Mouse (Mus musculus) heart, embryonic 15.5 days (tissue): ENCODE measurements around the gene Pikfyve. TPM values are rescaled to one million over a fixed set of nuclear protein-coding genes. Genes with fewer than 3 reads are reported as not detected.

ENCODE experiments used
- ATAC-seq: fragments of 200-750 bp; cut with Nextera tagmentation; replicated peaks from 2 replicates; pipeline ENCODE4 v1.8.0; 2017; ENCODE audit warnings: low read depth, moderate TSS enrichment; ENCODE audit not compliant: insufficient number of reproducible peaks, insufficient read depth, low FRiP score
- H3K27ac ChIP-seq: fragments of 300-500 bp; sonication (generic); 2 replicates; pipeline ENCODE4 v1.5.1; 2015; ENCODE audit warnings: mild to moderate bottlenecking, inconsistent platforms
- H3K27me3 ChIP-seq: fragments of 300-500 bp; sonication (generic); 2 replicates; pipeline ENCODE4 v1.6.1; 2015; ENCODE audit warnings: inconsistent platforms
- H3K36me3 ChIP-seq: fragments of 300-500 bp; sonication (generic); 2 replicates; pipeline ENCODE4 v1.6.1; 2015; ENCODE audit warnings: mild to moderate bottlenecking, inconsistent platforms
- H3K4me1 ChIP-seq: fragments of 300-500 bp; sonication (generic); replicated peaks from 2 replicates; pipeline ENCODE4 v1.6.1; 2015; ENCODE audit warnings: inconsistent platforms
- H3K4me2 ChIP-seq: fragments of 300-500 bp; sonication (generic); 2 replicates; pipeline ENCODE4 v1.6.1; 2015; ENCODE audit warnings: inconsistent platforms, mild to moderate bottlenecking, moderate library complexity
- H3K4me3 ChIP-seq: fragments of 300-500 bp; sonication (generic); 2 replicates; pipeline ENCODE4 v1.5.1; 2015; ENCODE audit warnings: mild to moderate bottlenecking, inconsistent platforms
- H3K9ac ChIP-seq: fragments of 300-500 bp; sonication (generic); 2 replicates; pipeline ENCODE4 v1.6.1; 2015; ENCODE audit warnings: mild to moderate bottlenecking, inconsistent platforms
- H3K9me3 ChIP-seq: fragments of 300-500 bp; sonication (generic); replicated peaks from 2 replicates; pipeline ENCODE4 v1.6.1; 2016; ENCODE audit warnings: inconsistent platforms
- WGBS: fragments of 180-500 bp; shearing (Covaris S2); methylation state at CpG from one replicate; pipeline ENCODE4 v1.1.7; 2015; ENCODE audit warnings: mixed read lengths; 5-methylcytosine and 5-hydroxymethylcytosine counted together
- polyA plus RNA-seq: library from polyadenylated mRNA; unstranded; fragments of >200 nt; fragmentation: Nextera tagmentation; extraction: Ambion mirVana; gene quantifications from 2 replicates; pipeline ENCODE4 v1.2.1, GENCODE M21; 2015

Gene Pikfyve
- polyA plus RNA-seq, 1 experiment from 2014 or later = 5.0 TPM

- Histone ChIP-seq H3K4me3 (peak overlapping the region; percentile 97), H3K9ac (peak overlapping the region; percentile 46; the same call in 1 of the 2 replicates), H3K36me3 (no peaks in the 10 kb centered on the region), H3K4me1 (peaks cover 12% of the 10 kb centered on the region), H3K27me3 (no peaks in the 10 kb centered on the region), H3K9me3 (no peaks in the 10 kb centered on the region), H3K4me2 (peak overlapping the region; percentile 62), H3K27ac (peak overlapping the region; percentile 74)
- no peak for ATAC-seq
- 22% methylated on average over 12 of the region's 12 CpGs for WGBS
These were observed 818 bp upstream of the Pikfyve start for GRCm38 (mm10) chr1:65185524-65186205.

- peaks cover 12% of the 10 kb centered on the region for H3K4me1 ChIP-seq
- H3K36me3 ChIP-seq = peaks cover 9% of the 10 kb centered on the region; the same call in 1 of the 2 replicates
- H3K9me3 ChIP-seq = no peaks in the 10 kb centered on the region
- H3K4me2 ChIP-seq = peak overlapping the region; percentile 73
- H3K9ac ChIP-seq = peak overlapping the region; percentile 90
- peak overlapping the region; percentile 97 for H3K4me3 ChIP-seq
- WGBS = 0% methylated on average over 6 of the region's 6 CpGs
- H3K27ac ChIP-seq = peak overlapping the region; percentile 89
- peak; percentile 17; the same call in 1 of the 2 replicates for ATAC-seq
- H3K27me3 ChIP-seq = no peaks in the 10 kb centered on the region
These were observed 569 bp downstream of the Pikfyve start for GRCm38 (mm10) chr1:65187074-65187430.

- no peak overlapping the region for H3K4me3 ChIP-seq
- no peak overlapping the region for H3K27ac ChIP-seq
- peaks cover 9% of the 10 kb centered on the region; the same call in 1 of the 2 replicates for H3K36me3 ChIP-seq
- ATAC-seq = no peak
- no peak overlapping the region for H3K9ac ChIP-seq
- no peaks in the 10 kb centered on the region for H3K9me3 ChIP-seq
- 78% methylated on average over 4 of the region's 4 CpGs for WGBS
- H3K4me2 ChIP-seq = no peak overlapping the region
- peaks cover 12% of the 10 kb centered on the region for H3K4me1 ChIP-seq
- H3K27me3 ChIP-seq = no peaks in the 10 kb centered on the region
These were observed 3.7 kb downstream of the Pikfyve start for GRCm38 (mm10) chr1:65190172-65190571.

GRCm38 (mm10) chr1:65193226-65193625 is 6.7 kb downstream of the Pikfyve start:
- 88% methylated on average over 2 of the region's 2 CpGs for WGBS
- H3K36me3 ChIP-seq = peaks cover 16% of the 10 kb centered on the region
- no peak for ATAC-seq

GRCm38 (mm10) chr1:65198425-65198824 is 11.9 kb downstream of the Pikfyve start:
- no peak overlapping the region for H3K4me3 ChIP-seq

More at GRCm38 (mm10) chr1:65193226-65193625, 6.7 kb downstream of the Pikfyve start:
- Histone ChIP-seq H3K4me1 (no peaks in the 10 kb centered on the region), H3K9me3 (no peaks in the 10 kb centered on the region), H3K27me3 (no peaks in the 10 kb centered on the region), H3K4me2 (no peak overlapping the region), H3K4me3 (no peak overlapping the region), H3K27ac (no peak overlapping the region), H3K9ac (no peak overlapping the region)

GRCm38 (mm10) chr1:65198861-65199260 is 12.4 kb downstream of the Pikfyve start:
- ATAC-seq = no peak
- no peak overlapping the region for H3K9ac ChIP-seq
- no peak overlapping the region for H3K4me2 ChIP-seq
- WGBS = 89% methylated on average over 2 of the region's 2 CpGs
- no peak overlapping the region for H3K27ac ChIP-seq
- no peak overlapping the region for H3K4me3 ChIP-seq
- H3K4me1 ChIP-seq = no peaks in the 10 kb centered on the region
- no peaks in the 10 kb centered on the region for H3K27me3 ChIP-seq
- H3K36me3 ChIP-seq = peaks cover 13% of the 10 kb centered on the region
- H3K9me3 ChIP-seq = no peaks in the 10 kb centered on the region

More at GRCm38 (mm10) chr1:65198425-65198824, 11.9 kb downstream of the Pikfyve start:
- 69% methylated on average over 2 of the region's 2 CpGs for WGBS
- H3K27me3 ChIP-seq = no peaks in the 10 kb centered on the region
- H3K4me2 ChIP-seq = no peak overlapping the region
- no peaks in the 10 kb centered on the region for H3K9me3 ChIP-seq
- H3K27ac ChIP-seq = no peak overlapping the region
- H3K36me3 ChIP-seq = peaks cover 13% of the 10 kb centered on the region
- no peak for ATAC-seq
- no peak overlapping the region for H3K9ac ChIP-seq
- H3K4me1 ChIP-seq = no peaks in the 10 kb centered on the region

- H3K36me3 ChIP-seq = peaks cover 31% of the 10 kb centered on the region
- 86% methylated on average over 1 of the region's 1 CpGs for WGBS
These were observed 17.8 kb downstream of the Pikfyve start for GRCm38 (mm10) chr1:65204299-65204698.

GRCm38 (mm10) chr1:65213214-65213613 is 26.7 kb downstream of the Pikfyve start:
- 77% methylated on average over 2 of the region's 2 CpGs for WGBS
- Histone ChIP-seq H3K4me1 (no peaks in the 10 kb centered on the region), H3K27ac (no peak overlapping the region), H3K4me2 (no peak overlapping the region), H3K9ac (no peak overlapping the region), H3K4me3 (no peak overlapping the region), H3K9me3 (0 out of 2 replicates have a peak, but pooled peaks cover 4% of the 10 kb centered on the region), H3K27me3 (no peaks in the 10 kb centered on the region), H3K36me3 (peaks cover 39% of the 10 kb centered on the region)
- ATAC-seq = no peak

More at GRCm38 (mm10) chr1:65204299-65204698, 17.8 kb downstream of the Pikfyve start:
- Histone ChIP-seq H3K27me3 (no peaks in the 10 kb centered on the region), H3K9me3 (no peaks in the 10 kb centered on the region), H3K9ac (no peak overlapping the region), H3K27ac (no peak overlapping the region), H3K4me3 (no peak overlapping the region), H3K4me1 (no peaks in the 10 kb centered on the region), H3K4me2 (no peak overlapping the region)
- ATAC-seq = no peak

GRCm38 (mm10) chr1:65217567-65217966 is 31.1 kb downstream of the Pikfyve start:
- Histone ChIP-seq H3K9me3 (no peaks in the 10 kb centered on the region), H3K4me2 (no peak overlapping the region), H3K4me3 (no peak overlapping the region), H3K9ac (no peak overlapping the region), H3K4me1 (no peaks in the 10 kb centered on the region), H3K36me3 (peaks cover 22% of the 10 kb centered on the region), H3K27ac (no peak overlapping the region), H3K27me3 (no peaks in the 10 kb centered on the region)
- WGBS = 84% methylated on average over 2 of the region's 2 CpGs
- no peak for ATAC-seq

- no peaks in the 10 kb centered on the region for H3K4me1 ChIP-seq
- no peaks in the 10 kb centered on the region for H3K9me3 ChIP-seq
- no peak overlapping the region for H3K4me3 ChIP-seq
- H3K4me2 ChIP-seq = no peak overlapping the region
- no peak for ATAC-seq
- H3K9ac ChIP-seq = no peak overlapping the region
- H3K27me3 ChIP-seq = no peaks in the 10 kb centered on the region
- H3K36me3 ChIP-seq = peaks cover 22% of the 10 kb centered on the region
- 93% methylated on average over 1 of the region's 1 CpGs for WGBS
- H3K27ac ChIP-seq = no peak overlapping the region
These were observed 31.5 kb downstream of the Pikfyve start for GRCm38 (mm10) chr1:65217972-65218371.

- Histone ChIP-seq H3K36me3 (peaks cover 12% of the 10 kb centered on the region), H3K4me1 (no peaks in the 10 kb centered on the region), H3K4me3 (no peak overlapping the region), H3K9me3 (no peaks in the 10 kb centered on the region), H3K27me3 (no peaks in the 10 kb centered on the region), H3K4me2 (no peak overlapping the region), H3K27ac (no peak overlapping the region), H3K9ac (no peak overlapping the region)
- WGBS = 96% methylated on average over 2 of the region's 2 CpGs
- ATAC-seq = no peak
These were observed 37.2 kb downstream of the Pikfyve start for GRCm38 (mm10) chr1:65223654-65224053.

- Histone ChIP-seq H3K4me2 (no peak overlapping the region), H3K9me3 (no peaks in the 10 kb centered on the region), H3K4me1 (no peaks in the 10 kb centered on the region), H3K9ac (no peak overlapping the region), H3K36me3 (peaks cover 6% of the 10 kb centered on the region; the same call in 1 of the 2 replicates), H3K27ac (no peak overlapping the region), H3K27me3 (no peaks in the 10 kb centered on the region), H3K4me3 (no peak overlapping the region)
- WGBS = 90% methylated on average over 2 of the region's 2 CpGs
- ATAC-seq = no peak
These were observed 41.2 kb downstream of the Pikfyve start for GRCm38 (mm10) chr1:65227681-65228080.
